Mouse (Mus musculus) C2C12 (cell line): ENCODE data around the gene Cep57. TPM values are rescaled to one million over a fixed set of nuclear protein-coding genes. Genes with fewer than 3 reads are reported as not detected.

ENCODE experiments used
- H3K27me3 ChIP-seq: one replicate; pipeline ENCODE4 v1.6.1; 2011; ENCODE audit not compliant: control insufficient read depth, insufficient read depth, insufficient read length
- H3K36me3 ChIP-seq: one replicate; pipeline ENCODE4 v1.6.1; 2011; ENCODE audit not compliant: control insufficient read depth, insufficient read depth
- H3K4me3 ChIP-seq: one replicate; pipeline ENCODE4 v1.5.1; 2011; ENCODE audit warnings: mild to moderate bottlenecking, control low read depth; ENCODE audit not compliant: poor library complexity, insufficient read depth, severe bottlenecking
- H3K79me2 ChIP-seq: one replicate; pipeline ENCODE4 v1.6.1; 2011; ENCODE audit not compliant: control insufficient read depth, insufficient read depth
- H3K79me3 ChIP-seq: one replicate; pipeline ENCODE4 v1.6.1; 2011; ENCODE audit warnings: low read depth, control low read depth
- H3ac ChIP-seq: one replicate; pipeline ENCODE3; 2011; ENCODE audit warnings: low read depth; ENCODE audit not compliant: control insufficient read depth, insufficient read length
- CEBPB ChIP-seq: IDR thresholded peaks from one replicate; pipeline ENCODE4 v1.6.1; 2011; ENCODE audit warnings: low read depth, mild to moderate bottlenecking, control low read depth, moderate library complexity
- CTCF ChIP-seq: IDR thresholded peaks from one replicate; pipeline ENCODE4 v1.5.1; 2011; ENCODE audit not compliant: control insufficient read depth, insufficient read depth, insufficient read length
- FOSL1 ChIP-seq: IDR thresholded peaks from one replicate; pipeline ENCODE4 v1.8.0; 2011; ENCODE audit warnings: mild to moderate bottlenecking, low read length; ENCODE audit not compliant: poor library complexity, insufficient read depth, severe bottlenecking
- MAX ChIP-seq: IDR thresholded peaks from one replicate; pipeline ENCODE4 v1.6.1; 2011; ENCODE audit warnings: mild to moderate bottlenecking, control low read depth
- MYOD1 ChIP-seq: IDR thresholded peaks from one replicate; pipeline ENCODE4 v1.6.1; 2011; ENCODE audit warnings: low read depth; ENCODE audit not compliant: control insufficient read depth, insufficient read length
- MYOG ChIP-seq: IDR thresholded peaks from one replicate; pipeline ENCODE4 v1.6.1; 2011; ENCODE audit not compliant: control insufficient read depth, insufficient read length; ENCODE audit errors: extremely low read depth
- USF1 ChIP-seq: IDR thresholded peaks from one replicate; pipeline ENCODE4 v1.6.1; 2011; ENCODE audit warnings: low read depth, mild to moderate bottlenecking, control low read depth, moderate library complexity
- long read RNA-seq, 2 experiments: library from polyadenylated mRNA; unstranded; transcript quantifications; one replicate each; pipeline ENCODE4 v2.0.0; 2019 to 2020
- polyA plus RNA-seq: library from polyadenylated mRNA; unstranded; fragments of >200 nt; fragmentation: generic; extraction: Trizol; gene quantifications from one replicate; pipeline ENCODE4 v1.2.1, GENCODE M21; 2012; ENCODE audit warnings: missing spikeins

Gene Cep57
- polyA plus RNA-seq = 8.6 TPM
- long read RNA-seq, experiment 1, transcript Cep57-201 (11 exons, 2,523 nt) = major isoform, 11 of 29 reads
- long read RNA-seq, experiment 1, partial matches to known transcripts = 9 of 29 reads
- long read RNA-seq, experiment 1, other reads (novel, unspliced or antisense) = 5 of 29 reads
- long read RNA-seq, experiment 2, transcript Cep57-208 (10 exons, 2,262 nt) = minor isoform, 10 of 56 reads
- long read RNA-seq, experiment 2, transcript Cep57-201 (11 exons, 2,523 nt) = major isoform, 29 of 56 reads
- long read RNA-seq, experiment 2, partial matches to known transcripts = 5 of 56 reads
- long read RNA-seq, experiment 2, other reads (novel, unspliced or antisense) = 11 of 56 reads

GRCm38 (mm10) chr9:13826832-13827405, at the start of gene Cep57:
TSS of gene Cep57 (minus strand) at chr9:13827107.
- H3K27me3 ChIP-seq = no peaks in the 10 kb centered on the region
- peak within 1 kb of the TSS; percentile 98 for H3ac ChIP-seq
- H3K79me3 ChIP-seq = peaks cover 64% of the 10 kb centered on the region
- peaks cover 75% of the 10 kb centered on the region for H3K79me2 ChIP-seq
- TF ChIP-seq FOSL1 (no peak), CTCF (no peak), MYOG (no peak), CEBPB (no peak), MYOD1 (no peak), USF1 (no peak), MAX (no peak)
- H3K4me3 ChIP-seq = peak within 1 kb of the TSS; percentile 82
- H3K36me3 ChIP-seq = peaks cover 49% of the 10 kb centered on the region

GRCm38 (mm10) chr9:13875340-13875739, 48.4 kb upstream of the Cep57 start:
- Histone ChIP-seq H3K4me3 (no peak overlapping the region), H3ac (no peak overlapping the region), H3K79me2 (no peaks in the 10 kb centered on the region), H3K79me3 (no peaks in the 10 kb centered on the region), H3K27me3 (no peaks in the 10 kb centered on the region), H3K36me3 (no peaks in the 10 kb centered on the region)
- TF ChIP-seq MAX = no peak
- no peak for TF ChIP-seq USF1
- no peak for TF ChIP-seq CEBPB
- TF ChIP-seq MYOD1 = no peak
- TF ChIP-seq FOSL1 = no peak
- no peak for TF ChIP-seq CTCF
- no peak for TF ChIP-seq MYOG

DNA sequence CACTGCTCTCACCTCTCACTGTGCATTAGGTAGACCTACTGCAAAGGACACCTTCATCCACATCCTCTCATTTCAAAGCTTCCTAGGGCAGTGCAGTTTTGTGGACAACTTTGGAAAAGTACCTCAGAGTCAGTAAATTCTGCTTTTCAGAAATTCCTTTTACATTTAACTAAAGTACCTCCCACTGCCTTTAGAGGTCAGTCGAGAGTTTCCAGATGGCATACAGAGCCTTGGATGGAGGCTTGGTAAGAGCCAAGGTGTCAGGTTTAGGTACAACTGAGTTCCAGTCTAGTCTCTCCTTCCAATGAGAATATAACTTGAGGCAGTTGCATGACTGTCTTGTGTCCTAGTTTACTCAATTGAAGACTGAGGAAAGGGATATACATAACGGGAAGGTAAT, 47.5 kb upstream of the Cep57 start:
- Histone ChIP-seq H3ac (no peak overlapping the region), H3K4me3 (no peak overlapping the region), H3K27me3 (no peaks in the 10 kb centered on the region), H3K79me3 (no peaks in the 10 kb centered on the region), H3K36me3 (no peaks in the 10 kb centered on the region), H3K79me2 (no peaks in the 10 kb centered on the region)
- TF ChIP-seq CTCF = no peak
- no peak for TF ChIP-seq MYOD1
- no peak for TF ChIP-seq USF1
- no peak for TF ChIP-seq MYOG
- TF ChIP-seq CEBPB = no peak
- TF ChIP-seq FOSL1 = no peak
- TF ChIP-seq MAX = no peak

DNA sequence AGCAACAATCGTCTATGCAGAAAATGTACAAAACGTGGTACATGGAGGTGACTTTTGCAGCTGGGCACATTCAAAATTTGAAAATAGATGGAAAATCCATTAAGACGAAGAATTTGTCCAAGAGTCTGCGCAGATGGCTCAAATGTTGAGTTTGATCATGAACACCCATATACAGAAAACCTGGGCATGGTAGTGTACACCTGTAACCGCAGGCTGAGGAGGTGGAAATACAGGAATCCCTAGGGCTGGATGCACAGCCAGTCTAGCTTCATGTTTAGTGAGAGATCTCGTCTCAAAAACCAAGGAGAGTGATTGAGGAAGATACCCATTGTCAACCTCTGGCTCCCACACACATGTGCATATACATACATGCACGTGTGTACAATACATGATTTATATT, 44.7 kb upstream of the Cep57 start:
- Histone ChIP-seq H3K36me3 (no peaks in the 10 kb centered on the region), H3K79me2 (no peaks in the 10 kb centered on the region), H3ac (no peak overlapping the region), H3K4me3 (no peak overlapping the region), H3K79me3 (no peaks in the 10 kb centered on the region), H3K27me3 (peaks cover 3% of the 10 kb centered on the region)
- TF ChIP-seq CEBPB = no peak
- no peak for TF ChIP-seq MYOG
- no peak for TF ChIP-seq MYOD1
- TF ChIP-seq MAX = no peak
- TF ChIP-seq CTCF = no peak
- no peak for TF ChIP-seq USF1
- TF ChIP-seq FOSL1 = no peak

- H3K79me3 ChIP-seq = no peaks in the 10 kb centered on the region
- H3K79me2 ChIP-seq = no peaks in the 10 kb centered on the region
- peaks cover 3% of the 10 kb centered on the region for H3K27me3 ChIP-seq
- no peak for TF ChIP-seq MYOG
- TF ChIP-seq CTCF = no peak
- TF ChIP-seq FOSL1 = no peak
- no peak overlapping the region for H3ac ChIP-seq
- no peak overlapping the region for H3K4me3 ChIP-seq
- H3K36me3 ChIP-seq = no peaks in the 10 kb centered on the region
These were observed 40.7 kb upstream of the Cep57 start for GRCm38 (mm10) chr9:13867646-13868045.

GRCm38 (mm10) chr9:13856777-13857176, 29.9 kb upstream of the Cep57 start:
- no peaks in the 10 kb centered on the region for H3K79me2 ChIP-seq
- no peaks in the 10 kb centered on the region for H3K79me3 ChIP-seq
- H3K36me3 ChIP-seq = no peaks in the 10 kb centered on the region
- no peak overlapping the region for H3K4me3 ChIP-seq
- no peaks in the 10 kb centered on the region for H3K27me3 ChIP-seq
- TF ChIP-seq USF1 = no peak
- TF ChIP-seq MYOG = no peak
- no peak for TF ChIP-seq CTCF
- no peak for TF ChIP-seq CEBPB
- H3ac ChIP-seq = no peak overlapping the region
